Mouse (Mus musculus) heart, postnatal 4 days (tissue): ENCODE results near the gene Aen. TPM values are rescaled to one million over a fixed set of nuclear protein-coding genes. Genes with fewer than 3 reads are reported as not detected.

ENCODE experiments used
- DNase-seq: peaks from one replicate; pipeline ENCODE4 v3.0.0; 2021
- total RNA-seq, 2 experiments: library from RNA; stranded (reverse); gene quantifications; 2 replicates each; pipeline ENCODE4 v1.2.3; 2021

The Aen gene
- total RNA-seq = 10 to 100 TPM; 33.4 to 33.7 TPM

- peak; percentile 99 for DNase-seq
Observed at GRCm38 (mm10) chr7:78895653-78896333, at the start of gene Aen. TSS of gene Aen (plus strand) at chr7:78895854.

- DNase-seq = no peak
Observed at GRCm38 (mm10) chr7:78846066-78846716, 49.5 kb upstream of the Aen start.

GRCm38 (mm10) chr7:78846737-78847434 lies 48.8 kb upstream of the Aen start, which contains the start of gene Det1:
TSS of gene Det1 (minus strand) at chr7:78847263.
- peak; percentile 93 for DNase-seq

GRCm38 (mm10) chr7:78854051-78854450 lies 41.6 kb upstream of the Aen start:
- no peak for DNase-seq

- DNase-seq = no peak
Observed at GRCm38 (mm10) chr7:78855044-78855655, 40.5 kb upstream of the Aen start.

- DNase-seq = no peak
Observed at GRCm38 (mm10) chr7:78863796-78864445, 31.7 kb upstream of the Aen start.

GRCm38 (mm10) chr7:78864446-78864802 lies 31.2 kb upstream of the Aen start:
- no peak for DNase-seq

- no peak for DNase-seq
Observed at GRCm38 (mm10) chr7:78865212-78865949, 30.3 kb upstream of the Aen start.

- DNase-seq = no peak
Observed at GRCm38 (mm10) chr7:78868731-78869130, 26.9 kb upstream of the Aen start.

GRCm38 (mm10) chr7:78872366-78872765 lies 23.3 kb upstream of the Aen start:
- DNase-seq = no peak

GRCm38 (mm10) chr7:78872831-78873230 lies 22.8 kb upstream of the Aen start:
- DNase-seq = no peak

GRCm38 (mm10) chr7:78881607-78882468 lies 13.8 kb upstream of the Aen start:
- DNase-seq = no peak

- DNase-seq = no peak
Observed at GRCm38 (mm10) chr7:78882469-78882837, 13.2 kb upstream of the Aen start.

- DNase-seq = no peak
Observed at GRCm38 (mm10) chr7:78883016-78883725, 12.5 kb upstream of the Aen start.

- no peak for DNase-seq
Observed at GRCm38 (mm10) chr7:78883726-78884060, 12.0 kb upstream of the Aen start.

GRCm38 (mm10) chr7:78884139-78884538 lies 11.5 kb upstream of the Aen start:
- DNase-seq = no peak

- no peak for DNase-seq
Observed at GRCm38 (mm10) chr7:78885404-78885803, 10.2 kb upstream of the Aen start.

- DNase-seq = no peak
Observed at GRCm38 (mm10) chr7:78886496-78886895, 9.2 kb upstream of the Aen start.

GRCm38 (mm10) chr7:78887431-78887842 lies 8.2 kb upstream of the Aen start:
- no peak for DNase-seq

GRCm38 (mm10) chr7:78890641-78891040 lies 5.0 kb upstream of the Aen start:
- peak; percentile 92 for DNase-seq
